Mouse (Mus musculus) C2C12 (cell line): ENCODE results near the gene Cul9.

ENCODE experiments used
- CEBPB ChIP-seq: IDR thresholded peaks from one replicate; pipeline ENCODE4 v1.6.1; 2011; ENCODE audit warnings: low read depth, mild to moderate bottlenecking, control low read depth, moderate library complexity
- CTCF ChIP-seq: IDR thresholded peaks from one replicate; pipeline ENCODE4 v1.5.1; 2011; ENCODE audit not compliant: control insufficient read depth, insufficient read depth, insufficient read length
- MYOG ChIP-seq: IDR thresholded peaks from one replicate; pipeline ENCODE4 v1.6.1; 2011; ENCODE audit not compliant: control insufficient read depth, insufficient read length; ENCODE audit errors: extremely low read depth
- USF1 ChIP-seq: IDR thresholded peaks from one replicate; pipeline ENCODE4 v1.6.1; 2011; ENCODE audit warnings: low read depth, mild to moderate bottlenecking, control low read depth, moderate library complexity

- TF ChIP-seq CTCF (no peak), USF1 (no peak), CEBPB (no peak), MYOG (no peak)
Measured at GRCm38 (mm10) chr17:46502775-46503174, 43.4 kb downstream of the Cul9 start.
